Mouse (Mus musculus): Measurements from ENCODE around the gene Stxbp4. TPM values are rescaled to one million over a fixed set of nuclear protein-coding genes. Genes with fewer than 3 reads are reported as not detected.

Gene Stxbp4
- polyA plus RNA-seq (2012; rRNA removed) (11.1 and 12.1 TPM in 2 replicates), polyA plus RNA-seq (2014; fragmentation: Nextera tagmentation; extraction: Ambion mirVana) (21.8 and 26.9 TPM in 2 replicates)

- Histone ChIP-seq H3K4me2 (replicated peaks; ENCODE audit: low read depth, low read length, severe bottlenecking) (peak within 1 kb of the TSS; percentile 72), H3K27me3 (ENCODE audit: control insufficient read depth, insufficient read depth, low read length) (no peaks in the 10 kb centered on the region), H3K36me3 (ENCODE audit: control insufficient read depth, insufficient read depth, low read length) (peaks cover 12% of the 10 kb centered on the region), H3K4me3 (replicated peaks; ENCODE audit: low read length) (peak within 1 kb of the TSS; percentile 97), H3K4me1 (ENCODE audit: control insufficient read depth, insufficient read depth, low read length) (peaks cover 7% of the 10 kb centered on the region), H3K9ac (ENCODE audit: low read depth, low read length, severe bottlenecking) (peak within 1 kb of the TSS; percentile 96), H3K27ac (replicated peaks; ENCODE audit: low read depth, low read length) (peak within 1 kb of the TSS; percentile 95), H3K9me3 (ENCODE audit: control insufficient read depth, low read length) (no peaks in the 10 kb centered on the region)
- peak; percentile 80; the same call in 1 of the 2 replicates for TF ChIP-seq POLR2A (IDR thresholded peaks at IDR 0.05; ENCODE audit: borderline replicate concordance, extremely low read depth, insufficient read depth, insufficient read length)
- peak; percentile 95 for DNase-seq (ENCODE audit: low spot score)
- WGBS, result under 1% methylated on average over 46 of the region's 48 CpGs
- peak; percentile 95 for ATAC-seq (ENCODE audit: low FRiP score, low read depth)
Measured at GRCm38 (mm10) chr11:90637440-90638311, at the start of gene Stxbp4, which contains the start of gene Cox11. Gene Stxbp4 (minus strand): TSS chr11:90638084. Gene Cox11 (plus strand): TSS chr11:90638173.

- no peak for TF ChIP-seq POLR2A (IDR thresholded peaks at IDR 0.05; ENCODE audit: borderline replicate concordance, extremely low read depth, insufficient read depth, insufficient read length)
- H3K4me2 ChIP-seq (replicated peaks; ENCODE audit: low read depth, low read length, severe bottlenecking), result peak overlapping the region; percentile 85
- H3K27me3 ChIP-seq (ENCODE audit: control insufficient read depth, insufficient read depth, low read length), result 0 out of 2 replicates have a peak, but pooled peaks cover 5% of the 10 kb centered on the region
- 3% methylated on average over 17 of the region's 17 CpGs for WGBS
- H3K4me3 ChIP-seq (replicated peaks; ENCODE audit: low read length), result peak overlapping the region; percentile 58
- no peaks in the 10 kb centered on the region for H3K9me3 ChIP-seq (ENCODE audit: control insufficient read depth, low read length)
- DNase-seq (ENCODE audit: low spot score), result no peak
- no peaks in the 10 kb centered on the region; the same call in 1 of the 2 replicates for H3K4me1 ChIP-seq (ENCODE audit: control insufficient read depth, insufficient read depth, low read length)
- ATAC-seq (ENCODE audit: low FRiP score, low read depth), result no peak
- H3K27ac ChIP-seq (replicated peaks; ENCODE audit: low read depth, low read length), result no peak overlapping the region
- peak overlapping the region; percentile 60 for H3K9ac ChIP-seq (ENCODE audit: low read depth, low read length, severe bottlenecking)
- H3K36me3 ChIP-seq (ENCODE audit: control insufficient read depth, insufficient read depth, low read length), result peaks cover 3% of the 10 kb centered on the region; the same call in 1 of the 2 replicates
Measured at GRCm38 (mm10) chr11:90687040-90687439, 49.2 kb upstream of the Stxbp4 start.

GRCm38 (mm10) chr11:90686287-90687025, 48.6 kb upstream of the Stxbp4 start:
- Histone ChIP-seq H3K27ac (replicated peaks; ENCODE audit: low read depth, low read length) (no peak overlapping the region), H3K4me2 (replicated peaks; ENCODE audit: low read depth, low read length, severe bottlenecking) (peak overlapping the region; percentile 85), H3K9ac (ENCODE audit: low read depth, low read length, severe bottlenecking) (peak overlapping the region; percentile 60; the same call in 1 of the 2 replicates), H3K4me1 (ENCODE audit: control insufficient read depth, insufficient read depth, low read length) (no peaks in the 10 kb centered on the region; the same call in 1 of the 2 replicates), H3K27me3 (ENCODE audit: control insufficient read depth, insufficient read depth, low read length) (0 out of 2 replicates have a peak, but pooled peaks cover 5% of the 10 kb centered on the region), H3K9me3 (ENCODE audit: control insufficient read depth, low read length) (no peaks in the 10 kb centered on the region), H3K36me3 (ENCODE audit: control insufficient read depth, insufficient read depth, low read length) (peaks cover 3% of the 10 kb centered on the region; the same call in 1 of the 2 replicates), H3K4me3 (replicated peaks; ENCODE audit: low read length) (peak overlapping the region; percentile 58)
- no peak for TF ChIP-seq POLR2A (IDR thresholded peaks at IDR 0.05; ENCODE audit: borderline replicate concordance, extremely low read depth, insufficient read depth, insufficient read length)
- ATAC-seq (ENCODE audit: low FRiP score, low read depth) (no peak), DNase-seq (ENCODE audit: low spot score) (peak; percentile 37)
- 72% methylated on average over 13 of the region's 13 CpGs for WGBS

GRCm38 (mm10) chr11:90685196-90685595, 47.3 kb upstream of the Stxbp4 start:
- Histone ChIP-seq H3K4me3 (replicated peaks; ENCODE audit: low read length) (no peak overlapping the region), H3K4me1 (ENCODE audit: control insufficient read depth, insufficient read depth, low read length) (no peaks in the 10 kb centered on the region; the same call in 1 of the 2 replicates), H3K4me2 (replicated peaks; ENCODE audit: low read depth, low read length, severe bottlenecking) (no peak overlapping the region), H3K36me3 (ENCODE audit: control insufficient read depth, insufficient read depth, low read length) (peaks cover 3% of the 10 kb centered on the region; the same call in 1 of the 2 replicates), H3K9ac (ENCODE audit: low read depth, low read length, severe bottlenecking) (no peak overlapping the region), H3K27me3 (ENCODE audit: control insufficient read depth, insufficient read depth, low read length) (0 out of 2 replicates have a peak, but pooled peaks cover 5% of the 10 kb centered on the region), H3K9me3 (ENCODE audit: control insufficient read depth, low read length) (no peaks in the 10 kb centered on the region), H3K27ac (replicated peaks; ENCODE audit: low read depth, low read length) (no peak overlapping the region)
- no peak for ATAC-seq (ENCODE audit: low FRiP score, low read depth)
- no peak for TF ChIP-seq POLR2A (IDR thresholded peaks at IDR 0.05; ENCODE audit: borderline replicate concordance, extremely low read depth, insufficient read depth, insufficient read length)
- no peak for DNase-seq (ENCODE audit: low spot score)
- WGBS, result 75% methylated on average over 6 of the region's 6 CpGs

- H3K4me1 ChIP-seq (ENCODE audit: control insufficient read depth, insufficient read depth, low read length), result no peaks in the 10 kb centered on the region; the same call in 1 of the 2 replicates
- DNase-seq (ENCODE audit: low spot score) (no peak), ATAC-seq (ENCODE audit: low FRiP score, low read depth) (no peak)
- 0 out of 2 replicates have a peak, but pooled peaks cover 5% of the 10 kb centered on the region for H3K27me3 ChIP-seq (ENCODE audit: control insufficient read depth, insufficient read depth, low read length)
- no peak overlapping the region for H3K4me3 ChIP-seq (replicated peaks; ENCODE audit: low read length)
- no peak overlapping the region for H3K4me2 ChIP-seq (replicated peaks; ENCODE audit: low read depth, low read length, severe bottlenecking)
- H3K36me3 ChIP-seq (ENCODE audit: control insufficient read depth, insufficient read depth, low read length), result peaks cover 3% of the 10 kb centered on the region; the same call in 1 of the 2 replicates
- no peaks in the 10 kb centered on the region for H3K9me3 ChIP-seq (ENCODE audit: control insufficient read depth, low read length)
- no peak overlapping the region for H3K27ac ChIP-seq (replicated peaks; ENCODE audit: low read depth, low read length)
- WGBS, result 46% methylated on average over 6 of the region's 6 CpGs
- H3K9ac ChIP-seq (ENCODE audit: low read depth, low read length, severe bottlenecking), result no peak overlapping the region
- no peak for TF ChIP-seq POLR2A (IDR thresholded peaks at IDR 0.05; ENCODE audit: borderline replicate concordance, extremely low read depth, insufficient read depth, insufficient read length)
Measured at GRCm38 (mm10) chr11:90684765-90685164, 46.9 kb upstream of the Stxbp4 start.
